Mouse (Mus musculus): ENCODE data around the gene Mcat. TPM values are rescaled to one million over a fixed set of nuclear protein-coding genes. Genes with fewer than 3 reads are reported as not detected.
"Not testable (repeated sequence)": the region's sequence is repeated elsewhere in the genome, so short reads cannot be mapped to it uniquely, and the experiment has no call there.

Gene Mcat
- total RNA-seq, 2 experiments from 2014 or later, result 31.1 to 34.7 TPM

GRCm38 (mm10) chr15:83512489-83513281, 50.9 kb downstream of the Mcat start:
- intact Hi-C loops (cut with DNase I), result no loop called here
- DNase-seq, result no peak

GRCm38 (mm10) chr15:83510805-83511405, 52.7 kb downstream of the Mcat start, which contains the start of gene Ttll1:
TSS of gene Ttll1 (minus strand) at chr15:83510893.
- DNase-seq, result peak; percentile 96

GRCm38 (mm10) chr15:83509950-83510804, 53.4 kb downstream of the Mcat start:
- intact Hi-C loops (cut with DNase I), result no loop called here
- no peak for DNase-seq

More at GRCm38 (mm10) chr15:83510805-83511405, 52.7 kb downstream of the Mcat start, which contains the start of gene Ttll1:
- intact Hi-C loops (cut with DNase I), result no loop called here

- intact Hi-C loops (cut with DNase I); DNase-seq: not testable (repeated sequence)
Measured at GRCm38 (mm10) chr15:83501483-83501882, 62.1 kb downstream of the Mcat start.

GRCm38 (mm10) chr15:83500352-83500751, 63.2 kb downstream of the Mcat start:
- DNase-seq, result no peak
- intact Hi-C loops (cut with DNase I), result no loop called here

- intact Hi-C loops (cut with DNase I), result loop anchor here (10.0 kb wide), 1 partner anchor 164 kb away; no protein-coding TSS in a partner anchor
- DNase-seq, result no peak
Measured at GRCm38 (mm10) chr15:83499211-83499755, 64.3 kb downstream of the Mcat start.

GRCm38 (mm10) chr15:83497299-83497698, 66.3 kb downstream of the Mcat start:
- DNase-seq, result no peak
- intact Hi-C loops (cut with DNase I), result loop anchor here (10.0 kb wide), 1 partner anchor 162 kb away; no protein-coding TSS in a partner anchor

Small RNA genes within 50 kb of the gene (microRNA-seq; reads per million reads assigned to microRNA genes)
- not detected for gene Gm24575

Other genes starting within 250 kb of the Mcat start
- gene Arfgap3, start 213.5 kb downstream of the Mcat start, total RNA-seq (2021), result 10 to 100 TPM; 27.9 to 30.2 TPM
- gene Pacsin2, start 99.2 kb downstream of the Mcat start, total RNA-seq (2021), result 10 to 100 TPM; 23.2 to 24.9 TPM
- gene Ttll1, start 52.9 kb downstream of the Mcat start, total RNA-seq (2021), result 10 to 100 TPM; 70.6 to 71.9 TPM
- gene Bik, start 36.9 kb downstream of the Mcat start, total RNA-seq (2021), result not detected
- 1 to 10 TPM; 2.9 to 3.8 TPM for gene Tspo, start 195 bp downstream of the Mcat start, total RNA-seq (2021)
- gene Ttll12, start 31.4 kb upstream of the Mcat start, total RNA-seq (2021), result 10 to 100 TPM; 28.4 to 30.8 TPM
- 10 to 100 TPM; 61.6 to 73.2 TPM for gene Scube1, start 161.2 kb upstream of the Mcat start, total RNA-seq (2021)
- gene Mpped1, start 215.7 kb upstream of the Mcat start, total RNA-seq (2021), result 100 to 1,000 TPM; 444 to 539 TPM

Data from left cerebral cortex, postnatal 4 days (tissue).